Comparison of ENCODE assay signal across 22 mouse cellular contexts in the genomic region with DNA sequence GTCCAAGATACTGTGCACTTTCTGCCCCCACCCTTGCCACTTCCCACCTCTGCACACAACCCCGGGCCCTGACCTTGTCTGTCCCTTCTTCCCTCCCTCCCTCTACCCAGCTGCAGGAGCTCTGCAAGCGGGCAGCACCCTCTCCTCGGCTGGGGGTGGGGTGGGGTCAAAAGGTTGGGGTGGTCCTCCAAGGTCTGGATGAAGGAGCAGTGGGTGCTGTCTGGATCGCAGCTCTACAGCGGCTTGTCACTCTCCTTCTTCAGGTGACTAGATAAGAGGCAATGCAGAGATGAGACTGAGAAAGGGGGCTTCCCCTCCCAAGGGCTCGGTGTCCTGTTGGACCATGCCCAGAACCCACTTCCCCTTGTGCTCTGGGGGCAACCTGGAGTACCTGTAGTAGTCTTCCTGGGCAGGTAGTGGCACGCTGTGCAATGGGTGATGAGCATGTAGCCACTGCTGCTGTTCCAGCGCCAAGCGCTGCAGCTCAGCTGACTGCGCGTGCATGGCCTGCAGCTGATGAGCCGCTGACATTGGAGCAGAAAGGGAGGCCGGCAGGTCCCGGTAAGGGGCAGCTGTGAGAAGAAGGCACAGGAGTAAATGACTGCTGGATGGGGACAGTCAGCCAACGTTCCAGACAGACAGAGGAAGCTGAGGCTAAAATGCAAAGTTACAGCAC. TPM values are rescaled to one million over a fixed set of nuclear protein-coding genes. Genes with fewer than 3 reads are reported as not detected.
A peak's percentile ranks its signal among the peaks of the same experiment; 100 is the strongest.
DNase-seq lines count a peak whose midpoint lies in the region; ATAC-seq and TF ChIP-seq lines count a peak whose summit lies in the region.
"Had no signal": no experiment of that assay in that cellular context is flagged by ENCODE, and none has a peak within 500 bp of the region (broad histone marks: within the 10 kb centered on the region; RNA-seq: fewer than 3 reads in every experiment).

No protein-coding gene starts in this region.

- H3K4me3 ChIP-seq in kidney, embryonic 16.5 days (ENCODE audit: low read length) = no peak overlapping the region
- no peak overlapping the region for H3K4me3 ChIP-seq in thymus, adult 2 months (ENCODE audit: control insufficient read depth, insufficient read depth, low read length)

- no peak for ATAC-seq in kidney, embryonic 16.5 days (ENCODE audit: low FRiP score, low TSS enrichment)
- ATAC-seq: forebrain, embryonic 16.5 days; midbrain, embryonic 16.5 days had no signal

- no peak overlapping the region for H3K27ac ChIP-seq in kidney, embryonic 16.5 days (ENCODE audit: low read length)
- no peak overlapping the region for H3K27ac ChIP-seq in thymus, adult 2 months (ENCODE audit: control insufficient read depth, insufficient read depth, low read length)

- WGBS in kidney, embryonic 16.5 days = 88% methylated on average over 15 of the region's 15 CpGs
- 94% methylated on average over 15 of the region's 15 CpGs for WGBS in thymus, adult 2 months

- H3K9ac ChIP-seq in kidney, embryonic 16.5 days (replicated peaks; ENCODE audit: low read length) = no peak overlapping the region

- no peaks in the 10 kb centered on the region for H3K27me3 ChIP-seq in kidney, embryonic 16.5 days (ENCODE audit: insufficient read depth, low read length)
- no peaks in the 10 kb centered on the region for H3K27me3 ChIP-seq in thymus, adult 2 months (ENCODE audit: control insufficient read depth, insufficient read depth, low read length)

- no peak for TF ChIP-seq POLR2A in thymus, adult 2 months (IDR thresholded peaks at IDR 0.05; ENCODE audit: control insufficient read depth, extremely low read depth, insufficient read depth, low read length, poor library complexity)

- H3K4me2 ChIP-seq in kidney, embryonic 16.5 days (replicated peaks; ENCODE audit: low read depth, low read length) = no peak overlapping the region

- DNase-seq in heart, adult 11 months = peak; percentile 94
- DNase-seq in heart, adult 18-20 months = no peak
- peak; percentile 16 for DNase-seq in kidney, postnatal 14 days
- peak; percentile 45 for DNase-seq in A20 (ENCODE audit: low read depth, low spot score)
- DNase-seq in cerebellum, adult 9-11 months = peak; percentile 72
- no peak for DNase-seq in adrenal gland, adult 18-20 months (ENCODE audit: low spot score in 2 of 2)
- no peak for DNase-seq in thymus, adult 2 months
- DNase-seq: adrenal gland, adult 2 months; heart, postnatal 14 days; kidney, adult 2 months; left cerebral cortex, postnatal 4 days; lung, postnatal 36 days; thymus, postnatal 14 days had no signal

- no peaks in the 10 kb centered on the region for H3K9me3 ChIP-seq in kidney, embryonic 16.5 days (ENCODE audit: low read length)

- peaks cover 53% of the 10 kb centered on the region for H3K4me1 ChIP-seq in kidney, embryonic 16.5 days (ENCODE audit: insufficient read depth, low read length)
- peaks cover 44% of the 10 kb centered on the region for H3K4me1 ChIP-seq in thymus, adult 2 months (replicated peaks; ENCODE audit: control insufficient read depth, insufficient read depth, low read length)

- H3K36me3 ChIP-seq in kidney, embryonic 16.5 days (ENCODE audit: insufficient read depth, low read length) = peaks cover 23% of the 10 kb centered on the region
- H3K36me3 ChIP-seq in thymus, adult 2 months (ENCODE audit: control insufficient read depth, insufficient read depth, low read length) = no peaks in the 10 kb centered on the region

- no peak for TF ChIP-seq CTCF in thymus, adult 2 months (IDR thresholded peaks at IDR 0.05; ENCODE audit: borderline replicate concordance, control insufficient read depth, extremely low read depth, insufficient read depth, low read length, poor library complexity)

RNA-seq across cellular contexts. Expression of a gene that starts 1.8 kb away (rescaled TPM):
- 100 to 1,000 TPM; 277 to 290 TPM for total RNA-seq in heart, adult 18-20 months (2021)
- polyA plus RNA-seq in kidney, embryonic 16.5 days (2015; fragmentation: Nextera tagmentation; extraction: Ambion mirVana) = 527 and 541 TPM in 2 replicates
- 100 to 1,000 TPM; 341 to 388 TPM for total RNA-seq in adrenal gland, adult 18-20 months (2021)
- polyA plus RNA-seq in thymus, adult 2 months (2012; rRNA removed) = 265 and 352 TPM in 2 replicates

RNA-seq across cellular contexts. Expression of a gene that starts 4.5 kb away (rescaled TPM):
- total RNA-seq in heart, adult 18-20 months (2021) = 10 to 100 TPM in 1 of 2 experiments, 1 to 10 TPM in 1; 3.0 to 12.9 TPM
- polyA plus RNA-seq in kidney, embryonic 16.5 days (2015; fragmentation: Nextera tagmentation; extraction: Ambion mirVana) = 13.8 and 16.4 TPM in 2 replicates
- 10 to 100 TPM in 1 of 2 experiments, 1 to 10 TPM in 1; 9.8 to 11.5 TPM for total RNA-seq in adrenal gland, adult 18-20 months (2021)
- polyA plus RNA-seq in thymus, adult 2 months (2012; rRNA removed) = 210 and 212 TPM in 2 replicates

RNA-seq across cellular contexts. Expression of a gene that starts 12.8 kb away (rescaled TPM):
- not detected for total RNA-seq in heart, adult 18-20 months (2021)
- polyA plus RNA-seq in kidney, embryonic 16.5 days (2015; fragmentation: Nextera tagmentation; extraction: Ambion mirVana) = 0.14 TPM in 1 of 2 replicates, not detected in the other
- not detected for total RNA-seq in adrenal gland, adult 18-20 months (2021)
- polyA plus RNA-seq in thymus, adult 2 months (2012; rRNA removed) = not detected in 2 replicates
- total RNA-seq: adrenal gland, adult 2 months; gastrocnemius, adult 8-10 months; layer of hippocampus, adult 18-20 months; left cerebral cortex, postnatal 4 days had no signal
- polyA plus RNA-seq: adrenal gland, adult 2 months; brain, embryonic 14.5 days; cortical plate, adult 2 months; forebrain, embryonic 16.5 days; kidney, adult 2 months; liver, embryonic 16.5 days; midbrain, embryonic 16.5 days; neural tube, embryonic 14.5 days had no signal

RNA-seq across cellular contexts. Expression of a gene that starts 13.3 kb away (rescaled TPM):
- total RNA-seq in heart, adult 18-20 months (2021) = 10 to 100 TPM; 41.1 to 46.9 TPM
- polyA plus RNA-seq in kidney, embryonic 16.5 days (2015; fragmentation: Nextera tagmentation; extraction: Ambion mirVana) = 16.4 and 20.2 TPM in 2 replicates
- 10 to 100 TPM; 78.4 to 80.2 TPM for total RNA-seq in adrenal gland, adult 18-20 months (2021)
- polyA plus RNA-seq in thymus, adult 2 months (2012; rRNA removed) = 48.3 and 51.6 TPM in 2 replicates

RNA-seq across cellular contexts. Expression of a gene that starts 26.5 kb away (rescaled TPM):
- total RNA-seq in heart, adult 18-20 months (2021) = 1 to 10 TPM; 2.5 to 2.7 TPM
- 10.9 and 15.3 TPM in 2 replicates for polyA plus RNA-seq in kidney, embryonic 16.5 days (2015; fragmentation: Nextera tagmentation; extraction: Ambion mirVana)
- total RNA-seq in adrenal gland, adult 18-20 months (2021) = 10 to 100 TPM; 19.8 to 37.7 TPM
- 10.2 and 12.9 TPM in 2 replicates for polyA plus RNA-seq in thymus, adult 2 months (2012; rRNA removed)

Comparison
In these comparisons a context has a peak if more than half of its experiments do, and no peak if none do; other contexts are left out.
1. DNase-seq: peak in heart, adult 11 months (single experiment), kidney, postnatal 14 days (single experiment), A20 (single experiment) and cerebellum, adult 9-11 months (single experiment); none in heart, adult 18-20 months (0 of 2), adrenal gland, adult 18-20 months (0 of 2) and thymus, adult 2 months (single experiment).